Mouse (Mus musculus) heart, postnatal 4 days (tissue): Measurements from ENCODE around the gene 4930404H24Rik. TPM values are rescaled to one million over a fixed set of nuclear protein-coding genes. Genes with fewer than 3 reads are reported as not detected.

Experiments
- DNase-seq: peaks from one replicate; pipeline ENCODE4 v3.0.0; 2021
- total RNA-seq, 2 experiments: library from RNA; stranded (reverse); gene quantifications; 2 replicates each; pipeline ENCODE4 v1.2.3; 2021

4930404H24Rik gene
- total RNA-seq, 2 experiments from 2014 or later, result not detected

GRCm38 (mm10) chr2:153538898-153539297, 46.3 kb downstream of the 4930404H24Rik start:
- no peak for DNase-seq

GRCm38 (mm10) chr2:153542936-153543668, 50.5 kb downstream of the 4930404H24Rik start:
- no peak for DNase-seq

Other genes starting within 250 kb of the 4930404H24Rik start
- gene Kif3b, start 201.4 kb upstream of the 4930404H24Rik start, total RNA-seq, result 10 to 100 TPM; 12.9 to 13.4 TPM
- gene Asxl1, start 147.0 kb upstream of the 4930404H24Rik start, total RNA-seq, result 10 to 100 TPM; 37.0 to 38.2 TPM
- gene Nol4l, start 37.2 kb downstream of the 4930404H24Rik start, total RNA-seq, result 10 to 100 TPM; 12.0 to 13.5 TPM
- 10 to 100 TPM; 21.7 to 25.9 TPM for gene Commd7, start 140.0 kb downstream of the 4930404H24Rik start, total RNA-seq
- 1 to 10 TPM; 3.0 to 3.5 TPM for gene Dnmt3b, start 156.7 kb downstream of the 4930404H24Rik start, total RNA-seq
- not detected for gene Dnmt3c, start 203.9 kb downstream of the 4930404H24Rik start, total RNA-seq
- 100 to 1,000 TPM; 158 to 174 TPM for gene Mapre1, start 248.5 kb downstream of the 4930404H24Rik start, total RNA-seq